Mouse (Mus musculus) hindbrain, embryonic 11.5 days (tissue): ENCODE data around the gene Gm14151. TPM values are rescaled to one million over a fixed set of nuclear protein-coding genes. Genes with fewer than 3 reads are reported as not detected.

Experiments used
- ATAC-seq: fragments of 200-750 bp; cut with Nextera tagmentation; 2 replicates; pipeline ENCODE4 v1.8.0; 2017; ENCODE audit warnings: mild to moderate bottlenecking, moderate TSS enrichment, moderate library complexity; ENCODE audit not compliant: low FRiP score
- DNase-seq: peaks from one replicate; pipeline ENCODE4 v3.0.0-alpha.2; 2015; ENCODE audit warnings: low spot score
- H3K27ac ChIP-seq: fragments of 300-500 bp; sonication (generic); 2 replicates; pipeline ENCODE4 v1.5.1; 2014; ENCODE audit warnings: mild to moderate bottlenecking, low read depth, low read length
- H3K27me3 ChIP-seq: fragments of 300-500 bp; sonication (generic); 2 replicates; pipeline ENCODE4 v1.6.1; 2014; ENCODE audit warnings: mild to moderate bottlenecking, low read length, moderate library complexity, mixed read lengths; ENCODE audit not compliant: control insufficient read depth, insufficient read depth
- H3K36me3 ChIP-seq: fragments of 300-500 bp; sonication (generic); 2 replicates; pipeline ENCODE4 v1.6.1; 2014; ENCODE audit warnings: mild to moderate bottlenecking, low read length, moderate library complexity, mixed read lengths; ENCODE audit not compliant: control insufficient read depth, insufficient read depth
- H3K4me1 ChIP-seq: fragments of 300-500 bp; sonication (generic); replicated peaks from 2 replicates; pipeline ENCODE4 v1.6.1; 2014; ENCODE audit warnings: low read length, mixed read lengths; ENCODE audit not compliant: control insufficient read depth, insufficient read depth
- H3K4me2 ChIP-seq: fragments of 300-500 bp; sonication (generic); replicated peaks from 2 replicates; pipeline ENCODE4 v1.6.1; 2014; ENCODE audit warnings: mild to moderate bottlenecking, low read depth, low read length
- H3K4me3 ChIP-seq: fragments of 300-500 bp; sonication (generic); 2 replicates; pipeline ENCODE4 v1.5.1; 2014; ENCODE audit warnings: low read depth, low read length
- H3K9ac ChIP-seq: fragments of 300-500 bp; sonication (generic); 2 replicates; pipeline ENCODE4 v1.6.1; 2014; ENCODE audit warnings: low read depth, low read length
- H3K9me3 ChIP-seq: fragments of 300-500 bp; sonication (generic); 2 replicates; pipeline ENCODE4 v1.6.1; 2016; ENCODE audit warnings: low read length; ENCODE audit not compliant: control insufficient read depth
- WGBS: fragments of 180-500 bp; shearing (Covaris S2); extraction: QIAGEN DNeasy Blood & Tissue Kit; methylation state at CpG from one replicate; pipeline ENCODE4 v1.1.7; 2014; 5-methylcytosine and 5-hydroxymethylcytosine counted together
- polyA plus RNA-seq: library from polyadenylated mRNA; unstranded; fragments of >200 nt; fragmentation: Nextera tagmentation; extraction: Ambion mirVana; gene quantifications from 2 replicates; pipeline ENCODE4 v1.2.1, GENCODE M21; 2014

Gene Gm14151
- polyA plus RNA-seq, 1 experiment from 2014 or later, result not detected

- H3K27me3 ChIP-seq, result no peaks in the 10 kb centered on the region
- H3K4me1 ChIP-seq, result 0 out of 2 replicates have a peak, but pooled peaks cover 4% of the 10 kb centered on the region
- no peak overlapping the region for H3K27ac ChIP-seq
- no peaks in the 10 kb centered on the region for H3K36me3 ChIP-seq
- H3K9me3 ChIP-seq, result no peaks in the 10 kb centered on the region
- H3K4me2 ChIP-seq, result no peak overlapping the region
- WGBS, result 91% methylated on average over 1 of the region's 1 CpGs
- ATAC-seq (no peak), DNase-seq (no peak)
- no peak overlapping the region for H3K4me3 ChIP-seq
- no peak overlapping the region for H3K9ac ChIP-seq
These were observed 54.9 kb downstream of the Gm14151 start for GRCm38 (mm10) chr2:151037292-151037691.

Other genes with a start within 250 kb of the Gm14151 start
- gene Abhd12, start 187.6 kb downstream of the Gm14151 start, polyA plus RNA-seq, result 56.2 and 60.5 TPM in 2 replicates
- 66.0 and 67.5 TPM in 2 replicates for gene Gins1, start 186.9 kb downstream of the Gm14151 start, polyA plus RNA-seq
- gene Ninl, start 53.0 kb downstream of the Gm14151 start, polyA plus RNA-seq, result 10.7 and 10.9 TPM in 2 replicates
- 41.8 and 42.4 TPM in 2 replicates for gene Nanp, start 53.0 kb downstream of the Gm14151 start, polyA plus RNA-seq
- not detected in 2 replicates for gene Gm14147, start 5.9 kb upstream of the Gm14151 start, polyA plus RNA-seq